In genomic region chr10:110242128-110242561, GRCm38 (mm10) we compare ENCODE assay signal across 8 mouse cellular contexts.
DNase-seq lines count a peak whose midpoint lies in the region; ATAC-seq lines count a peak whose summit lies in the region.
"Had no signal": no experiment of that assay in that cellular context is flagged by ENCODE, and none has a peak within 500 bp of the region (broad histone marks: within the 10 kb centered on the region; RNA-seq: fewer than 3 reads in every experiment).

No protein-coding gene starts in this region.

- H3K27ac ChIP-seq in heart, embryonic 15.5 days, result peak overlapping the region; percentile 58
- H3K27ac ChIP-seq: limb, embryonic 12.5 days had no signal

- H3K36me3 ChIP-seq in heart, embryonic 15.5 days, result no peaks in the 10 kb centered on the region
- H3K36me3 ChIP-seq: limb, embryonic 12.5 days had no signal

- no peak overlapping the region for H3K9ac ChIP-seq in heart, embryonic 15.5 days
- H3K9ac ChIP-seq: limb, embryonic 12.5 days had no signal

- H3K4me2 ChIP-seq in heart, embryonic 15.5 days, result no peak overlapping the region
- H3K4me2 ChIP-seq: limb, embryonic 12.5 days had no signal

- ATAC-seq in heart, embryonic 15.5 days (replicated peaks; ENCODE audit: insufficient number of reproducible peaks, insufficient read depth, low FRiP score, low read depth), result no peak; the same call in 1 of the 2 replicates
- ATAC-seq in erythroblast, adult 5-6 weeks (replicated peaks; ENCODE audit: low FRiP score, poor library complexity, severe bottlenecking), result no peak

- WGBS in heart, embryonic 15.5 days, result 43% methylated on average over 3 of the region's 3 CpGs

- H3K9me3 ChIP-seq in heart, embryonic 15.5 days (replicated peaks), result no peaks in the 10 kb centered on the region
- H3K9me3 ChIP-seq: limb, embryonic 12.5 days had no signal

- DNase-seq in MN1 (ENCODE audit: low spot score), result peak; percentile 68
- peak; percentile 4 for DNase-seq in brain, embryonic 18.5 days (ENCODE audit: low read depth, low spot score)
- DNase-seq in mesoderm, embryonic 11.5 days (ENCODE audit: low read depth, low spot score), result peak; percentile 22
- DNase-seq in right cerebral cortex, adult 18-20 months, result no peak
- no peak for DNase-seq in thymus, postnatal 4 days

- H3K4me3 ChIP-seq in heart, embryonic 15.5 days, result no peak overlapping the region
- H3K4me3 ChIP-seq: limb, embryonic 12.5 days had no signal

- H3K27me3 ChIP-seq in heart, embryonic 15.5 days, result no peaks in the 10 kb centered on the region
- H3K27me3 ChIP-seq: limb, embryonic 12.5 days had no signal

- peaks cover 9% of the 10 kb centered on the region for H3K4me1 ChIP-seq in heart, embryonic 15.5 days (replicated peaks)
- H3K4me1 ChIP-seq: limb, embryonic 12.5 days had no signal

Comparison
In these comparisons a context has a peak if more than half of its experiments do, and no peak if none do; other contexts are left out.
1. DNase-seq: peak in MN1 (single experiment), brain, embryonic 18.5 days (single experiment) and mesoderm, embryonic 11.5 days (single experiment); none in right cerebral cortex, adult 18-20 months (single experiment) and thymus, postnatal 4 days (single experiment).